Mouse (Mus musculus) stomach, postnatal 0 days (tissue): ENCODE measurements at regions not wholly inside any gene's neighbourhood (a gene's known extent, or its start where the extent isn't known, plus 50 kb on each side); places are given as distances from the start of the nearest gene placed in this dataset.

Experiments used
- ATAC-seq: fragments of 200-750 bp; cut with Nextera tagmentation; 2 replicates; pipeline ENCODE4 v1.8.0; 2017; ENCODE audit not compliant: low FRiP score, low TSS enrichment
- DNase-seq: peaks from one replicate; pipeline ENCODE4 v3.0.0-alpha.2; 2016; ENCODE audit warnings: low spot score
- H3K27ac ChIP-seq: fragments of 300-500 bp; sonication (generic); replicated peaks from 2 replicates; pipeline ENCODE4 v1.5.1; 2014; ENCODE audit warnings: mild to moderate bottlenecking, control low read depth
- H3K27me3 ChIP-seq: fragments of 300-500 bp; sonication (generic); 2 replicates; pipeline ENCODE4 v1.6.1; 2014; ENCODE audit warnings: low read length; ENCODE audit not compliant: control insufficient read depth, insufficient read depth
- H3K36me3 ChIP-seq: fragments of 300-500 bp; sonication (generic); 2 replicates; pipeline ENCODE4 v1.6.1; 2014; ENCODE audit warnings: low read length, mixed read lengths; ENCODE audit not compliant: control insufficient read depth, insufficient read depth
- H3K4me1 ChIP-seq: fragments of 300-500 bp; sonication (generic); replicated peaks from 2 replicates; pipeline ENCODE4 v1.6.1; 2014; ENCODE audit warnings: antibody characterized with exemption; ENCODE audit not compliant: control insufficient read depth, insufficient read depth
- H3K4me2 ChIP-seq: fragments of 300-500 bp; sonication (generic); replicated peaks from 2 replicates; pipeline ENCODE4 v1.6.1; 2014; ENCODE audit warnings: low read depth, mild to moderate bottlenecking, control low read depth, moderate library complexity
- H3K4me3 ChIP-seq: fragments of 300-500 bp; sonication (generic); 2 replicates; pipeline ENCODE4 v1.5.1; 2014; ENCODE audit warnings: low read depth, low read length, control low read depth
- H3K9ac ChIP-seq: fragments of 300-500 bp; sonication (generic); 2 replicates; pipeline ENCODE4 v1.6.1; 2014; ENCODE audit warnings: mild to moderate bottlenecking, low read length, control low read depth, mixed read lengths
- H3K9me3 ChIP-seq: fragments of 300-500 bp; sonication (generic); 2 replicates; pipeline ENCODE4 v1.6.1; 2016; ENCODE audit warnings: low read length; ENCODE audit not compliant: control insufficient read depth
- CTCF ChIP-seq: IDR thresholded peaks from 2 replicates; pipeline ENCODE4 v1.5.1; 2016; ENCODE audit warnings: antibody characterized with exemption, low read depth, mild to moderate bottlenecking, moderate library complexity
- EP300 ChIP-seq: optimal IDR thresholded peaks from 2 replicates; pipeline ENCODE3; 2016; ENCODE audit warnings: antibody characterized with exemption
- WGBS: fragments of 180-500 bp; shearing (Covaris S2); extraction: QIAGEN DNeasy Blood & Tissue Kit; methylation state at CpG from one replicate; pipeline ENCODE4 v1.1.7; 2014; 5-methylcytosine and 5-hydroxymethylcytosine counted together

GRCm38 (mm10) chr14:104008538-104008937 lies 164.3 kb upstream of the Ednrb start:
- H3K27me3 ChIP-seq = no peaks in the 10 kb centered on the region
- no peak overlapping the region for H3K27ac ChIP-seq
- WGBS = 67% methylated on average over 1 of the region's 1 CpGs
- H3K9me3 ChIP-seq = no peaks in the 10 kb centered on the region
- no peak overlapping the region for H3K4me2 ChIP-seq
- H3K4me1 ChIP-seq = 0 out of 2 replicates have a peak, but pooled peaks cover 2% of the 10 kb centered on the region
- ATAC-seq (no peak), DNase-seq (no peak)
- H3K9ac ChIP-seq = no peak overlapping the region
- H3K4me3 ChIP-seq = no peak overlapping the region
- no peak for TF ChIP-seq EP300
- H3K36me3 ChIP-seq = no peaks in the 10 kb centered on the region

- Histone ChIP-seq H3K4me3 (no peak overlapping the region), H3K4me1 (0 out of 2 replicates have a peak, but pooled peaks cover 2% of the 10 kb centered on the region), H3K9ac (no peak overlapping the region), H3K4me2 (no peak overlapping the region), H3K36me3 (no peaks in the 10 kb centered on the region), H3K27ac (no peak overlapping the region), H3K27me3 (no peaks in the 10 kb centered on the region), H3K9me3 (no peaks in the 10 kb centered on the region)
- ATAC-seq (no peak), DNase-seq (no peak)
- TF ChIP-seq EP300 (no peak), CTCF (no peak)
- 28% methylated on average over 4 of the region's 4 CpGs for WGBS
Measured at GRCm38 (mm10) chr14:104006426-104006825, 162.2 kb upstream of the Ednrb start.

- TF ChIP-seq EP300 = no peak
- no peak for TF ChIP-seq CTCF
- ATAC-seq (no peak), DNase-seq (no peak)
- Histone ChIP-seq H3K4me1 (0 out of 2 replicates have a peak, but pooled peaks cover 2% of the 10 kb centered on the region), H3K4me3 (no peak overlapping the region), H3K4me2 (no peak overlapping the region), H3K36me3 (no peaks in the 10 kb centered on the region), H3K27ac (no peak overlapping the region), H3K9me3 (no peaks in the 10 kb centered on the region), H3K9ac (no peak overlapping the region), H3K27me3 (no peaks in the 10 kb centered on the region)
- 88% methylated on average over 2 of the region's 2 CpGs for WGBS
Measured at GRCm38 (mm10) chr14:104005132-104005531, 160.9 kb upstream of the Ednrb start.

- H3K4me1 ChIP-seq = 0 out of 2 replicates have a peak, but pooled peaks cover 2% of the 10 kb centered on the region
- DNase-seq (no peak), ATAC-seq (no peak)
- no peak overlapping the region for H3K4me3 ChIP-seq
- no peaks in the 10 kb centered on the region for H3K9me3 ChIP-seq
- no peaks in the 10 kb centered on the region for H3K36me3 ChIP-seq
- TF ChIP-seq EP300 (no peak), CTCF (no peak)
- H3K27ac ChIP-seq = no peak overlapping the region
- no peak overlapping the region for H3K4me2 ChIP-seq
- H3K9ac ChIP-seq = no peak overlapping the region
- no peaks in the 10 kb centered on the region for H3K27me3 ChIP-seq
- 43% methylated on average over 1 of the region's 1 CpGs for WGBS
Measured at GRCm38 (mm10) chr14:104002421-104002820, 158.2 kb upstream of the Ednrb start.

GRCm38 (mm10) chr14:103990418-103990817 lies 146.2 kb upstream of the Ednrb start:
- WGBS = 80% methylated on average over 3 of the region's 3 CpGs
- no peak for DNase-seq
- H3K27ac ChIP-seq = no peak overlapping the region
- no peak for TF ChIP-seq CTCF
- TF ChIP-seq EP300 = no peak
- H3K36me3 ChIP-seq = no peaks in the 10 kb centered on the region
- no peak for ATAC-seq
- no peak overlapping the region for H3K4me3 ChIP-seq
- H3K4me1 ChIP-seq = no peaks in the 10 kb centered on the region
- no peak overlapping the region for H3K4me2 ChIP-seq
- H3K9ac ChIP-seq = no peak overlapping the region
- H3K27me3 ChIP-seq = no peaks in the 10 kb centered on the region
- no peaks in the 10 kb centered on the region for H3K9me3 ChIP-seq

- Histone ChIP-seq H3K4me2 (no peak overlapping the region), H3K9ac (no peak overlapping the region), H3K36me3 (no peaks in the 10 kb centered on the region), H3K9me3 (no peaks in the 10 kb centered on the region), H3K27ac (no peak overlapping the region), H3K4me1 (no peaks in the 10 kb centered on the region), H3K4me3 (no peak overlapping the region), H3K27me3 (no peaks in the 10 kb centered on the region)
- DNase-seq (no peak), ATAC-seq (peak; percentile 75; the same call in 1 of the 2 replicates)
- WGBS = 53% methylated on average over 1 of the region's 1 CpGs
- TF ChIP-seq CTCF (no peak), EP300 (no peak)
Measured at GRCm38 (mm10) chr14:103989949-103990348, 145.7 kb upstream of the Ednrb start.
